Mouse (Mus musculus): ENCODE results near the gene Tex13c1.

Tex13c1 gene

DNA sequence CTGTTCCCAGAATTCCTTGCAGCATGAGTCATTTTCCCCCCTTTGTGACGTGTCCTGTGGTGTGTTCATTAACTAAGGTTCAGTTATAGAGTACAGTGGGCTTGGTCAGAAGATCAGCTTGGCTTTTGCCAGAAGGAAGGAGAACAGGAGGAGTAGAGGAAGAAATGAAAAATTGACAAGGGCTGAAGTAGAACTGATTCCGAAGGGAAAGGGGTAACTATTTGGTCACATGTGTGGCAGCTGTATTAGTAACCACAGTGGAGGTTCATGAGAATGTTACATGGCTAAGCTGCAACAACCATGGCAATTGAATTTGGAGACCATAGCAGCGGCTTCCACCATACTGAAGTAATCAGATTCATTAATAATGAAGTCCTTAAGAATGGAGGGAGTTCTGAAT lies at the start of gene Tex13c1:
TSS of gene Tex13c1 (plus strand) at position 301 of the 400 bp plus-strand sequence.
- no peak for DNase-seq (ENCODE audit: extremely low spot score, low read depth, low spot score)

Measured in hindlimb bud, embryonic 11.5 days (tissue).